Mouse (Mus musculus): ENCODE results near the gene Hspb3. TPM values are rescaled to one million over a fixed set of nuclear protein-coding genes. Genes with fewer than 3 reads are reported as not detected.

The Hspb3 gene
- polyA plus RNA-seq, 1 experiment: 13.3 TPM

DNA sequence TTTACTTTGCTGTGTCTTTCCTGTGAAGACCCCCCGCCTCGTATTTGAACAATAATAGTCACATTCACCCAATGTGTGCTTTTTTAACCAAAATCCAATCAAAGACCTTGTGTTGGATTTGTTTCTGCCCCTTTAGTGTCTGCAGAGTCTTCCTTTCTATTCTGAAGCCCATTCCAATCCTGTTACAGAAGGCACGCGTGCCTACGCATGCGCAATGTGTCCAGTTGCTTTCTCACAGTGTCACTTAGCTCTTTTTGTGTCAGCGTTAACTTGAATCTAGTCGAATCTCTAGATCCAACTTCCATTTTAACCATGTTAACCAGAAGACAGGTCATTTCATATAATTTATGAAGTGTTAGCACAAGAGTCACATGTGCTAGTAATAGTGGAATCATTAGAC lies 36.5 kb upstream of the Hspb3 start:
- H3ac ChIP-seq (ENCODE audit: control insufficient read depth, insufficient read length): no peak overlapping the region
- H3K79me2 ChIP-seq (ENCODE audit: control insufficient read depth, insufficient read depth): no peaks in the 10 kb centered on the region
- no peak overlapping the region for H3K4me3 ChIP-seq
- no peaks in the 10 kb centered on the region for H3K27me3 ChIP-seq (ENCODE audit: control insufficient read depth, insufficient read depth, insufficient read length)
- no peak overlapping the region for H3K4me2 ChIP-seq (ENCODE audit: low read depth)
- no peaks in the 10 kb centered on the region for H3K36me3 ChIP-seq (ENCODE audit: control insufficient read depth, insufficient read depth)
- TF ChIP-seq MYOG (IDR thresholded peaks at IDR 0.05; ENCODE audit: control insufficient read depth in 1 of 3, insufficient read depth in 1 of 3, insufficient read length in 2 of 3, low read depth in 2 of 3): no peak
- no peak for TF ChIP-seq USF1 (IDR thresholded peaks at IDR 0.05; ENCODE audit: low read depth)
- TF ChIP-seq E2F4 (IDR thresholded peaks at IDR 0.05; ENCODE audit: insufficient read depth): no peak
- no peak for TF ChIP-seq MAX (IDR thresholded peaks at IDR 0.05; ENCODE audit: low read depth)
- no peak for TF ChIP-seq REST (IDR thresholded peaks at IDR 0.05; ENCODE audit: insufficient read depth, insufficient read length)
- no peak for TF ChIP-seq MYOD1 (IDR thresholded peaks at IDR 0.05; ENCODE audit: control insufficient read depth in 1 of 3, insufficient read length in 2 of 3, low read depth in 2 of 3)
- TF ChIP-seq SRF (IDR thresholded peaks at IDR 0.05; ENCODE audit: control insufficient read depth, insufficient read length, low read depth): no peak
- TF ChIP-seq TCF3 (IDR thresholded peaks at IDR 0.05; ENCODE audit: insufficient read length, low read depth): no peak
- TF ChIP-seq CEBPB (IDR thresholded peaks at IDR 0.05; ENCODE audit: insufficient read depth, poor library complexity, severe bottlenecking): no peak
- TF ChIP-seq POLR2A (IDR thresholded peaks at IDR 0.05; ENCODE audit: insufficient read length, low read depth): no peak
- no peak for TF ChIP-seq POLR2AphosphoS2 (IDR thresholded peaks at IDR 0.05; ENCODE audit: insufficient read length, low read depth)
- no peak for TF ChIP-seq TCF12 (IDR thresholded peaks at IDR 0.05; ENCODE audit: insufficient read depth, poor library complexity, severe bottlenecking)

DNA sequence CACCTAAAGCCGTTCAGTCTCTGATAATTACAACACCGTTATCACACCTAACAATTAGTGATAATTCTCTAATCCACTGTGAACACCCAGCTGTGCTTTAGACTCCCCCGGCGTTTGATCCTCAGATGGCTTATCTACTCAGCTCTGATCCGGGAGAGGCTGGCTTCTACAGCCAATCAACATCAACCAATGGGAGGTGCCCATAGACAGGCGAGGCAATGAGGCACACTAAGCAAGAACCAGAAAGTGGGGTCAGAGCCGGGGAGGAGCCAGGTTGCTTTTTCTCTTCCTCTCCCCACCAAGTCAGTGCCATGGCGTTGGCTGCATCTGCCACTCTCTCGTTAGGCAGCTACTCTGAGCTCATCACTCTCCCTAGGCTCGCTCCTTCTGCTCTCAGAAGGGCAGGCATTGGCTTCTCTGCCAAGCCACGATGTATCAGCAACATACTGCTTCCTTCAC lies 36.0 kb upstream of the Hspb3 start:
- no peak for TF ChIP-seq MAX (IDR thresholded peaks at IDR 0.05; ENCODE audit: low read depth)
- no peak for TF ChIP-seq REST (IDR thresholded peaks at IDR 0.05; ENCODE audit: insufficient read depth, insufficient read length)
- TF ChIP-seq MYOG (IDR thresholded peaks at IDR 0.05; ENCODE audit: control insufficient read depth in 1 of 3, insufficient read depth in 1 of 3, insufficient read length in 2 of 3, low read depth in 2 of 3): no peak
- TF ChIP-seq TCF3 (IDR thresholded peaks at IDR 0.05; ENCODE audit: insufficient read length, low read depth): no peak
- TF ChIP-seq SRF (IDR thresholded peaks at IDR 0.05; ENCODE audit: control insufficient read depth, insufficient read length, low read depth): no peak
- TF ChIP-seq USF1 (IDR thresholded peaks at IDR 0.05; ENCODE audit: low read depth): no peak
- TF ChIP-seq POLR2AphosphoS2 (IDR thresholded peaks at IDR 0.05; ENCODE audit: insufficient read length, low read depth): no peak
- no peak for TF ChIP-seq POLR2A (IDR thresholded peaks at IDR 0.05; ENCODE audit: insufficient read length, low read depth)
- Histone ChIP-seq H3K27me3 (ENCODE audit: control insufficient read depth, insufficient read depth, insufficient read length) (no peaks in the 10 kb centered on the region), H3K79me2 (ENCODE audit: control insufficient read depth, insufficient read depth) (no peaks in the 10 kb centered on the region), H3K4me2 (ENCODE audit: low read depth) (no peak overlapping the region), H3ac (ENCODE audit: control insufficient read depth, insufficient read length) (no peak overlapping the region), H3K4me3 (no peak overlapping the region), H3K36me3 (ENCODE audit: control insufficient read depth, insufficient read depth) (no peaks in the 10 kb centered on the region)

- no peak overlapping the region for H3K4me2 ChIP-seq (ENCODE audit: low read depth)
- no peaks in the 10 kb centered on the region for H3K79me2 ChIP-seq (ENCODE audit: control insufficient read depth, insufficient read depth)
- H3K36me3 ChIP-seq (ENCODE audit: control insufficient read depth, insufficient read depth): no peaks in the 10 kb centered on the region
- no peak overlapping the region for H3K4me3 ChIP-seq
- H3K27me3 ChIP-seq (ENCODE audit: control insufficient read depth, insufficient read depth, insufficient read length): no peaks in the 10 kb centered on the region
- no peak overlapping the region for H3ac ChIP-seq (ENCODE audit: control insufficient read depth, insufficient read length)
- TF ChIP-seq SRF (IDR thresholded peaks at IDR 0.05; ENCODE audit: control insufficient read depth, insufficient read length, low read depth) (no peak), TCF12 (IDR thresholded peaks at IDR 0.05; ENCODE audit: insufficient read depth, poor library complexity, severe bottlenecking) (no peak), MYOG (IDR thresholded peaks at IDR 0.05; ENCODE audit: control insufficient read depth in 1 of 3, insufficient read depth in 1 of 3, insufficient read length in 2 of 3, low read depth in 2 of 3) (no peak), CEBPB (IDR thresholded peaks at IDR 0.05; ENCODE audit: insufficient read depth, poor library complexity, severe bottlenecking) (no peak), POLR2AphosphoS2 (IDR thresholded peaks at IDR 0.05; ENCODE audit: insufficient read length, low read depth) (no peak)
Measured at GRCm38 (mm10) chr13:113696838-113697321, 33.4 kb upstream of the Hspb3 start.

- Histone ChIP-seq H3K27me3 (ENCODE audit: control insufficient read depth, insufficient read depth, insufficient read length) (no peaks in the 10 kb centered on the region), H3K36me3 (ENCODE audit: control insufficient read depth, insufficient read depth) (no peaks in the 10 kb centered on the region), H3K4me3 (no peak overlapping the region), H3K4me2 (ENCODE audit: low read depth) (no peak overlapping the region), H3K79me2 (ENCODE audit: control insufficient read depth, insufficient read depth) (no peaks in the 10 kb centered on the region), H3ac (ENCODE audit: control insufficient read depth, insufficient read length) (no peak overlapping the region)
- no peak for TF ChIP-seq MYOD1 (IDR thresholded peaks at IDR 0.05; ENCODE audit: control insufficient read depth in 1 of 3, insufficient read length in 2 of 3, low read depth in 2 of 3)
- no peak for TF ChIP-seq TCF3 (IDR thresholded peaks at IDR 0.05; ENCODE audit: insufficient read length, low read depth)
- TF ChIP-seq TCF12 (IDR thresholded peaks at IDR 0.05; ENCODE audit: insufficient read depth, poor library complexity, severe bottlenecking): no peak
- TF ChIP-seq MAX (IDR thresholded peaks at IDR 0.05; ENCODE audit: low read depth): no peak
- TF ChIP-seq POLR2A (IDR thresholded peaks at IDR 0.05; ENCODE audit: insufficient read length, low read depth): no peak
- no peak for TF ChIP-seq USF1 (IDR thresholded peaks at IDR 0.05; ENCODE audit: low read depth)
- TF ChIP-seq POLR2AphosphoS2 (IDR thresholded peaks at IDR 0.05; ENCODE audit: insufficient read length, low read depth): no peak
- TF ChIP-seq SRF (IDR thresholded peaks at IDR 0.05; ENCODE audit: control insufficient read depth, insufficient read length, low read depth): no peak
- TF ChIP-seq E2F4 (IDR thresholded peaks at IDR 0.05; ENCODE audit: insufficient read depth): no peak
- TF ChIP-seq REST (IDR thresholded peaks at IDR 0.05; ENCODE audit: insufficient read depth, insufficient read length): no peak
- no peak for TF ChIP-seq MYOG (IDR thresholded peaks at IDR 0.05; ENCODE audit: control insufficient read depth in 1 of 3, insufficient read depth in 1 of 3, insufficient read length in 2 of 3, low read depth in 2 of 3)
- no peak for TF ChIP-seq CEBPB (IDR thresholded peaks at IDR 0.05; ENCODE audit: insufficient read depth, poor library complexity, severe bottlenecking)
Measured at GRCm38 (mm10) chr13:113693383-113693782, 29.9 kb upstream of the Hspb3 start.

DNA sequence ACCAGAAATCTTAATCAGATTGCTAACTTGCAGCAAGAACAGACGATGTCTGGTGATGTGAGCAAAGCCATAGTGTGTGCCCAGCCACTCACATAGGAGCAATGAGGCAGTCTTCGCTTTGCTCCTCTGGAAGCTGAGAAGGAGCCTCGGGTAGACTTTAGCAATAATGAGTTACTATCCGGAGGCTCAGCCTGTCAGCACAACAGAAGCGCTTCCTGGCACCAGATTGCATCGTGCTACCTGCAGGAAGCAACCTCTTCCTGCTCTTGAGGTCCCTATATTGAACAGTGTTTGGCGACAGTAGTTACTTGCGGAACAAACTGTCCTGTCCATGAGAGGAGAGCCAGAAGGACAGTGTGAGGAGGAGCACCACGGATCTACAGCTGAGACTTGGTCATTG lies 28.2 kb upstream of the Hspb3 start:
- Histone ChIP-seq H3K79me2 (ENCODE audit: control insufficient read depth, insufficient read depth) (no peaks in the 10 kb centered on the region), H3K4me2 (ENCODE audit: low read depth) (no peak overlapping the region), H3K27me3 (ENCODE audit: control insufficient read depth, insufficient read depth, insufficient read length) (no peaks in the 10 kb centered on the region), H3K4me3 (no peak overlapping the region), H3K36me3 (ENCODE audit: control insufficient read depth, insufficient read depth) (no peaks in the 10 kb centered on the region), H3ac (ENCODE audit: control insufficient read depth, insufficient read length) (no peak overlapping the region)
- no peak for TF ChIP-seq POLR2AphosphoS2 (IDR thresholded peaks at IDR 0.05; ENCODE audit: insufficient read length, low read depth)
- TF ChIP-seq POLR2A (IDR thresholded peaks at IDR 0.05; ENCODE audit: insufficient read length, low read depth): no peak

Data from myocyte (in vitro differentiated cells).